Mouse (Mus musculus) midbrain, postnatal 0 days (tissue): ENCODE measurements around the gene Sypl. TPM values are rescaled to one million over a fixed set of nuclear protein-coding genes. Genes with fewer than 3 reads are reported as not detected.

Experiments
- ATAC-seq: fragments of 200-750 bp; cut with Nextera tagmentation; 2 replicates; pipeline ENCODE4 v1.8.0; 2017; ENCODE audit warnings: moderate number of reproducible peaks, mild to moderate bottlenecking, moderate TSS enrichment, moderate library complexity; ENCODE audit not compliant: low FRiP score
- DNase-seq: peaks from one replicate; pipeline ENCODE4 v3.0.0-alpha.2; 2015; ENCODE audit warnings: low spot score
- H3K27ac ChIP-seq: fragments of 300-500 bp; sonication (generic); 2 replicates; pipeline ENCODE4 v1.5.1; 2014; ENCODE audit warnings: low read depth, mild to moderate bottlenecking, low read length, mixed read lengths
- H3K27me3 ChIP-seq: fragments of 300-500 bp; sonication (generic); 2 replicates; pipeline ENCODE4 v1.6.1; 2014; ENCODE audit warnings: low read length, control low read depth, mixed read lengths; ENCODE audit not compliant: insufficient read depth
- H3K36me3 ChIP-seq: fragments of 300-500 bp; sonication (generic); 2 replicates; pipeline ENCODE4 v1.6.1; 2014; ENCODE audit warnings: low read length, control low read depth, mixed read lengths; ENCODE audit not compliant: insufficient read depth
- H3K4me1 ChIP-seq: fragments of 300-500 bp; sonication (generic); 2 replicates; pipeline ENCODE4 v1.6.1; 2014; ENCODE audit warnings: mild to moderate bottlenecking, control low read depth, antibody characterized with exemption, low read length, mixed read lengths; ENCODE audit not compliant: insufficient read depth
- H3K4me2 ChIP-seq: fragments of 300-500 bp; sonication (generic); 2 replicates; pipeline ENCODE4 v1.6.1; 2014; ENCODE audit warnings: low read depth, mild to moderate bottlenecking, low read length, mixed read lengths; ENCODE audit not compliant: poor library complexity, severe bottlenecking
- H3K4me3 ChIP-seq: fragments of 300-500 bp; sonication (generic); 2 replicates; pipeline ENCODE4 v1.5.1; 2014; ENCODE audit warnings: low read depth, mild to moderate bottlenecking, low read length, moderate library complexity
- H3K9ac ChIP-seq: fragments of 300-500 bp; sonication (generic); replicated peaks from 2 replicates; pipeline ENCODE4 v1.6.1; 2014; ENCODE audit warnings: mild to moderate bottlenecking, low read length, moderate library complexity, mixed read lengths; ENCODE audit not compliant: poor library complexity, severe bottlenecking
- H3K9me3 ChIP-seq: fragments of 300-500 bp; sonication (generic); 2 replicates; pipeline ENCODE4 v1.6.1; 2016; ENCODE audit warnings: low read length, control low read depth
- CTCF ChIP-seq: IDR thresholded peaks from 2 replicates; pipeline ENCODE4 v1.5.1; 2016; ENCODE audit warnings: antibody characterized with exemption, mild to moderate bottlenecking
- WGBS: fragments of 180-500 bp; shearing (Covaris S2); extraction: QIAGEN DNeasy Blood & Tissue Kit; methylation state at CpG from one replicate; pipeline ENCODE4 v1.1.7; 2014; 5-methylcytosine and 5-hydroxymethylcytosine counted together
- polyA plus RNA-seq: library from polyadenylated mRNA; unstranded; fragments of >200 nt; fragmentation: Nextera tagmentation; extraction: Ambion mirVana; gene quantifications from 2 replicates; pipeline ENCODE4 v1.2.1, GENCODE M21; 2015
- total RNA-seq: library from RNA; depleted of rRNA; stranded (reverse); fragments of >200 nt; gene quantifications from 2 replicates; pipeline ENCODE4 v1.2.3, GENCODE M21; 2014

The Sypl gene
- total and polyA plus RNA-seq, 2 experiments from 2014 or later: 15.2 to 35.2 TPM

DNA sequence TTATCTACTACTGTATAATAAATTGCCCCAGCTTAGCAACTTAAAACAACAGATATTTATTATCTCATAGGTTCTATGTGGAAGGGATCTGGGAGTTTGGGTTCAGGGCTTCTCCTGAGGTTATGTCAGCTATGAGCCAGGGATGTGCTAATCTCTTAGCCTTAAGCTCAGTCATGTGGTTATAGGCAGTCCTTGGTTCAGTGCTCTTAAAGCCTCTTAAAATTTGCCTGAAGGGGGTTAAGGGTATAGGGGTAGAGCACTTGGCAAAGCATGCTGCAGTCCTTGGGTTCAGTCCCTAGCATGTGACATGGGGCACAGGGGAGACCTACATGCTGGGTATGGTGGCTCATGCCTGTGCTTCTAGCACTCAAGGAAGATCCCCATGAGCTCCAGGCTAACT is 8.4 kb downstream of the Sypl start:
- H3K27ac ChIP-seq: no peak overlapping the region
- DNase-seq (no peak), ATAC-seq (no peak)
- no peak overlapping the region for H3K9ac ChIP-seq
- no peaks in the 10 kb centered on the region for H3K36me3 ChIP-seq
- H3K27me3 ChIP-seq: no peaks in the 10 kb centered on the region
- H3K9me3 ChIP-seq: no peaks in the 10 kb centered on the region
- no peak overlapping the region for H3K4me3 ChIP-seq
- H3K4me2 ChIP-seq: no peak overlapping the region
- no peaks in the 10 kb centered on the region; the same call in 1 of the 2 replicates for H3K4me1 ChIP-seq
- no peak for TF ChIP-seq CTCF

DNA sequence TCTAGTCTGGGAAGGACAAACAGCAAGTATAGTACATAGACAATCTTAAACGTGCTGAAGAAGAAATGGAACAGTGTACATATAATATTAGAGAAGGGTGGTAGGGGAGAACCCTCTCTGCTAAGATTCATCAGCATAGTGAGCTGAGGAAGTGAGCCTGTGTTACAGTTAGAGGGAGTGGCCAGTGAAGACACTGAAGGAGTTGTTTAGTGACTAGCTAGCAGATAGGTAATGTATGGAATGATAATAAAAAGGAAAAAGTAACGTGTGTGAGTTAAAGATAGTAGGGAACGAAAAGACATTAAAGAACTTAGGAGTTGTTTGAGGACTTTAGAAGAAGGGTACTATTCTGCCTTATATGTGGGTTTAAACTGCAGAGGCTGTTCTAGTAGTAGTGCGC is 10.2 kb downstream of the Sypl start:
- TF ChIP-seq CTCF: no peak
- Histone ChIP-seq H3K36me3 (peaks cover 6% of the 10 kb centered on the region; the same call in 1 of the 2 replicates), H3K4me2 (no peak overlapping the region), H3K27ac (no peak overlapping the region), H3K4me3 (no peak overlapping the region), H3K27me3 (no peaks in the 10 kb centered on the region), H3K4me1 (no peaks in the 10 kb centered on the region), H3K9me3 (no peaks in the 10 kb centered on the region), H3K9ac (no peak overlapping the region)
- WGBS: 95% methylated on average over 4 of the region's 4 CpGs
- ATAC-seq (no peak), DNase-seq (no peak)

DNA sequence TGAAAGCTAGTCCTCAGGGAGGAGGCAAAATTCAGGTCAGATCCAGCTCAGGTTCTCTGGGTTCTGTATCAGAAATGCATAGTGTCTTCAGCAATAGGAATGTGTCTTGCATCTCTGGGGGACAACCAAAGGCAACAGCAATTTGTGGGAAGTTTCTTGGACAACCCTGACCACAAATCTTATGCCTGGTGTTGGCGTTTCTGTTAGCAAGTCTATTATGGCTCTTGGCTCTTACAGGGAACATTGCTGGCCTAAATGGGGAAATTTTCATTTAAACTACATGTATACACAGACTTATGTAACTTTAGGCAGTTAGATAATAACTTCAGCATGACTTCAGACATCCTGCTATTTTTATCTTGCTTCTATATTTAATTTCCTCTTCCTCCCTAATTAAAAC is 18.6 kb downstream of the Sypl start:
- Histone ChIP-seq H3K36me3 (peaks cover 6% of the 10 kb centered on the region), H3K4me1 (no peaks in the 10 kb centered on the region), H3K27me3 (no peaks in the 10 kb centered on the region), H3K4me2 (no peak overlapping the region), H3K9ac (no peak overlapping the region), H3K4me3 (no peak overlapping the region), H3K9me3 (no peaks in the 10 kb centered on the region), H3K27ac (no peak overlapping the region)
- WGBS: 100% methylated on average over 1 of the region's 1 CpGs
- TF ChIP-seq CTCF: no peak
- ATAC-seq (no peak), DNase-seq (no peak)

DNA sequence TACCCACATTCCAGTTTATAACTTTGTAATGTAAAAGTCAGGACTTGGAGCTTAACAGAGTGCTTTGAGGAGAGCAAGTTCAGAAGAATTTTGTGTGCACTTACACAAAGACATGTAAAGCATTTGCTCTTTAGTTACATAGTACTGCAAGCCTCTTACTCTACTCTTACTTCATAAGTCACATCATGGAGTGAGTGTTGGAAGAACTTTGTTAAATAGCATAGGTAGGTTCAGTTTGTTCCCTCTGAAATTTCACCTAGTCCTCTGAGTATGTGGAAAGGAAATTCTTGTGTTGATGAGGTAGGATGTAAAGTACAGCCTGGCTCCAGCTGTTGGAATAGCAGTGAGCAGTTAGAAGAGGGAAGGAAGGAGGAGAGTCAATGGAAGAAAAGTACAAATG is 21.2 kb downstream of the Sypl start:
- H3K36me3 ChIP-seq: no peaks in the 10 kb centered on the region; the same call in 1 of the 2 replicates
- H3K9ac ChIP-seq: no peak overlapping the region
- no peak overlapping the region for H3K27ac ChIP-seq
- DNase-seq (no peak), ATAC-seq (no peak)
- no peak overlapping the region for H3K4me3 ChIP-seq
- H3K9me3 ChIP-seq: no peaks in the 10 kb centered on the region
- H3K4me1 ChIP-seq: no peaks in the 10 kb centered on the region
- no peak overlapping the region for H3K4me2 ChIP-seq
- no peaks in the 10 kb centered on the region for H3K27me3 ChIP-seq
- TF ChIP-seq CTCF: no peak

DNA sequence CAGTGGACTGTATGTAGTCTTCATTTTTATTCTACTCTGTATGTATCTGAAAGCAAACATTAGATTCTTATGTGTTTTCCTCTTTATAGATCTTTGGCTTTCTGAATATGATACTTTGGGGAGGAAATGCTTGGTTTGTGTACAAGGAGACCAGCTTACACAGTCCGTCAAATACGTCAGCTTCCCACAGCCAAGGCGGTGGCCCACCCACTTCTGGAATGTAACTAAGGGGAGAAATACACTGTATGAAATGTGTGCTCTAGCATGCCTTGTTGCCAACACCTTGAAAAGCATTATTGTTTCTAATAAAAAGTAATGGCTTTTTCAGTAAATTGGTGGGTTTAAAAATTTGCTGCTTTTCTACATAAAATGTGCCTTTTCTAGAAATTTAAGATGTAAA is 21.8 kb downstream of the Sypl start:
- TF ChIP-seq CTCF: no peak
- 82% methylated on average over 3 of the region's 3 CpGs for WGBS
- no peaks in the 10 kb centered on the region for H3K4me1 ChIP-seq
- no peaks in the 10 kb centered on the region; the same call in 1 of the 2 replicates for H3K36me3 ChIP-seq
- H3K9ac ChIP-seq: no peak overlapping the region
- H3K4me2 ChIP-seq: no peak overlapping the region
- no peak overlapping the region for H3K4me3 ChIP-seq
- H3K27ac ChIP-seq: no peak overlapping the region
- no peaks in the 10 kb centered on the region for H3K27me3 ChIP-seq
- ATAC-seq: no peak
- no peaks in the 10 kb centered on the region for H3K9me3 ChIP-seq
- no peak for DNase-seq

DNA sequence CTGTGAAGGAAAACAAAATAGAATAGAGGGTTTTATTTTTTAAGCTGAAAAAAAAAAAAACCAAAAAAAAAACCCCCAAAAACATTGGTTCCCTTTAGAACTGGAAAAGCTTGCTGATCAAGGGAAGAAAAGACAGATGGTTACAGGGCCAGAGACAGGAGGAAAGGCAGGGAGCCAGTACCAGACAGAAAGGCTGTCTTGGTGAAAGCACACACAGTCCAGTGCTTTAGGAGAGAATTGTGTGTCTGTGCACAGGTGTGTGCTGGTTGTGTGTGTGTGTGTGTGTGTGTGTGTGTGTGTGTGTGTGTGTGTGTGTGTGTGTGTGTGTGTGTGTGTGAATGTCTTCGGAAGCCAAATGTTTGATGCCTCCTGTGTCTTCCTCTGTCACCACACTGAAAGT is 28.9 kb downstream of the Sypl start:
- ATAC-seq (no peak), DNase-seq (no peak)
- no peak for TF ChIP-seq CTCF
- Histone ChIP-seq H3K9me3 (no peaks in the 10 kb centered on the region), H3K4me3 (no peak overlapping the region), H3K4me1 (no peaks in the 10 kb centered on the region), H3K27me3 (no peaks in the 10 kb centered on the region), H3K36me3 (no peaks in the 10 kb centered on the region), H3K9ac (no peak overlapping the region), H3K4me2 (no peak overlapping the region), H3K27ac (no peak overlapping the region)
- 80% methylated on average over 1 of the region's 1 CpGs for WGBS
